Mouse (Mus musculus): ENCODE data around the gene Gm37240.

GRCm38 (mm10) chr3:84631586-84631985, 1255.7 kb downstream of the Gm37240 start:
- no peak for TF ChIP-seq CTCF (IDR thresholded peaks at IDR 0.05; ENCODE audit: low read depth)
- TF ChIP-seq EP300 (optimal IDR thresholded peaks at IDR 0.05), result no peak
